Mouse (Mus musculus) right cerebral cortex, postnatal 25 days (tissue): ENCODE data around the gene Gpr35.

Experiments used
- DNase-seq: peaks from one replicate; pipeline ENCODE4 v3.0.0; 2022

Gene Gpr35

DNA sequence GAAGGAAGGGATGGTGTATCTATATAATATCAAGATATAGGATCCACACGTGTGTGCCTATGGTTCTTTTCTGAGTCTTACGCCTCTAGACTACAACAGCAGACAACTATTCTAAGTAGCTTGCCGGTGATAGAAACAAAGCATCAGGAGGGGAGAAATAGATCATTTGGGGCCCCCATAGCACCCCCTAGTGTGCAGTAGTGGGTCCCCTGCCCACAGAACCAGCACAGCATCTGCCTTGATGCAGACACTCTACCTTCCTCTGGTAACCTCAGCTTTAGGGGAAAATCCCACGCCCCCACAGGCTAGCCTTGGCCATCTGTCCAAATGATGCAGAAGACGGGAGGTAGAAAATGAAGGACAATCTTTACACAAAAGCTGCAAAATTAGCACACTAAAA is 34.3 kb downstream of the Gpr35 start:
- DNase-seq: no peak

GRCm38 (mm10) chr1:92988894-92989293 is 38.2 kb downstream of the Gpr35 start:
- DNase-seq: no peak

DNA sequence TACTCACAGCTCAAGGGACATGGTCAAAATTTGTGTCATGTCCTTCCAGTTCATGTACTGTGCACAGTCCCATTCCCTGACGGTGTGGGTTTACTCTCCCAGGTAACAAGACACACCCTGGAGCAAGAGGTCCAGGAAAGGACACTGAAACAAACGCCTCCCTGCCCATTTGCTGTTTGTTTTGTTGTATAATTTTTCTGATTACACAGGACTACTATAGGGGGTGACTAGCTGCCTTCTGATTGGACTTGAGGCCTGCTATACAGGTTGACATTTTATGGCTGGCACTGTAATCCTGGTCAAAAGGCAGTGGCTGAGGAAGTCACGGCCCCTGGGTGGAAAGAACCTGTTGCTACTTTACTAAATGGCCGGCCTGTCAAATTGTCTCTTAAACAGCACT is 39.2 kb downstream of the Gpr35 start:
- no peak for DNase-seq

DNA sequence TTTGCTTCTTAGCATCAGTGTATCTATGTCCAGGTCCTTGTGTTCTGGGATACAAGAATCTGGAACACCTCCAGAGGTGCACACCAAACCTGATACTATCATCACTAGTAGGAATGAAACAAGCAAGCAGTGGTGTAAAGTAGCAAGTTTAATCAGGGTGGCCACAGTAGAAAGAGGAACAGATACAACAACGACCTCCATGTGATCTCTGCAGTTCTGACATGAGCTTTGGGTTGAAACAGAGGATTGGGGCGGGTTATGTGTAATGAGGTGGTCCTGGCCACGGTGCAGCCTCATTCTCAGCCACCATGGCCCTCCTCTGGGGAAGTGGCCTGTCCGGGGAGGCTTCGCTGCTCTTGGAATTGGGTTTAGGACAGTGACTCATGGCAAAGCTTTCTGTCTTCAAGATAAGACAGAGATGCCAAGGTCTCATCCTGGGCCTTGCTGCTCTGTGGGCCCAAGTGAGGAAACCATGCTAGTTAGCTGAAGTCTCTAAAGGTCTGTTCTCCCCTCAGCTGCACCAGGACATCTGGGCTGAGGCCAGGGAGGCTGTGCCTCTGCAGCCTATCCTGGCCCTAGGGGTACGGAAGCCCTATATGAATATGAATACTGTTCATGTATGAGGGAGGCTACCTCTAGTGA is 41.7 kb downstream of the Gpr35 start:
- no peak for DNase-seq

- DNase-seq: no peak
These were observed 42.2 kb downstream of the Gpr35 start for GRCm38 (mm10) chr1:92992880-92993279.

DNA sequence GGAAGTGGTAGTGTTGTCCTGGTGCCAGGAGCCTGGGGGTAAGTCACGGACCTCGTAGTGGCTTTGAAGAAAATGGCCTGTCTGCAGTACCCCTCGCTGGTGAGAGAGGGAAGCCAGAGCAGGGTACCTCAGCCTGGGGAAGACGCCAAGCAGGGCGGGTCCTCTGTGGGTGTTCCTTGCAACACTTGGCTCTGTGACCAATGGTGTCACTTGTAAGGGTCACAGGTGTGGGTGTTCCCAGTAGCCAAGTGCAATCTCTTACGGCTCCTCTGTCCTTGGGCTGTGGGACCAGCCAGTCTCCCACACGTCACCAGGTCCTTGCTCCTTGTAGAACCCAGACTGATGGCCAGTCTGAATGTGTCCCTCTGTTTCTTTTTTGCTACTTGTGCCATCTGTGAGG is 55.4 kb downstream of the Gpr35 start, which contains the start of gene Aqp12:
Gene Aqp12 (plus strand): TSS at position 274 of the 400 bp plus-strand sequence.
- DNase-seq: no peak

GRCm38 (mm10) chr1:93009196-93009595 is 58.5 kb downstream of the Gpr35 start:
- no peak for DNase-seq

DNA sequence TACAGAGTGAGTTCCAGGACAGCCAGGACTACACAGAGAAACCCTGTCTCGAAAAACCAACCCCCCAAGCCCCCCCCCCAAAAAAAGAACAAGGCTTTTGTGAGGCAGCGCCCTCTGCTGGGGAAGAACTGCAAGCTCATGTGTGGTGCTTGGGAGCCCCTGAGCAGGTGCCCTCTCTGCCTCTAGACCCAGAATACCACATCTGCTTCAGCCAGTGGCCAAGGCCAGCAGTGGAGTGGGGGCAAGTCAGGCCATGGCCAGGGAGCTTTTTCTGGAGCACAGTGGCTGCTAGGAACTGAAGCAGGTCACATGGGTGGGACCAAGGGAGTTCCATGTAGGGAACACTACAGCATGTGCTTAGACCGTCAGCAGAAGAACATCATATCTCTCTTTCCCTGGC is 60.1 kb downstream of the Gpr35 start:
- DNase-seq: no peak

GRCm38 (mm10) chr1:93012103-93012585 is 61.5 kb downstream of the Gpr35 start:
- DNase-seq: no peak

GRCm38 (mm10) chr1:93013367-93013766 is 62.7 kb downstream of the Gpr35 start:
- DNase-seq: no peak

DNA sequence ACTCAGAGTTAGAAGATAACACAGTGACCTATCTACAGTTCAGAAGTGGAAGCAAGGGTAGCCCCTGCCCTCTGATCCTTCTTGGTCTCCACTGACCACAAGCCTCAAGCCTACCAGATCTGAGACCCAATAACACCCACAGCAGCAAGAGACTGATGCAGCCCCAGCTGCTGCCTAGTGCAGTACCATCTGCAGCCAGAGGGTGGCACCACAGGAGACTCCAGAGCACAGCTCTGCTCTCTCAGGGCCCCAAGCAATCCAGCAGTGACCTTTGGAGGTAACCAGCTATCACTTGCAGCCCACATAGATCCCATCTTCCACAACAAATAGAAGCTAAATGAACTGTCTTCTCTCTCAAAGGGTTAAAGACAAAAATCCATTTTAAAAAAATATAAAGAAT is 63.8 kb downstream of the Gpr35 start:
- DNase-seq: peak; percentile 71

DNA sequence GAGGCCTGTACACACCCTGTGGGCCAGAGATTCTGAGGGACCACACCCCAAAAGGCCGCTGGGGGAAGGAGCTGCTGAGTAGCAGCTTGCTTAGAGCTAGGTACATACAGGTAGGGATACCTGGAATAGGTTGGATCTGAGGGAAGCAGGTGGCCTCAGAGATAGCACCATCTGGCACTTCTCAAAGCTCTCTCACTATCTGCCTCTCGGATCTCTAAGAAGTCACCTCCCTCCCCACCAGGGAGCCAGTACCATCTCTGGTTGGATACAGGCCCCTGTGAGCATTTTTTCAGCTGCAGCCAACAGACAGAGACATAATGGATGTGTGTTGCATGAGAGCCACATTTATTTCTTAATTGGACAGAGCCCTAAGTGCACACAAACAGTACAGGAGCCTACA is 64.5 kb downstream of the Gpr35 start:
- no peak for DNase-seq

GRCm38 (mm10) chr1:93018716-93019115 is 68.1 kb downstream of the Gpr35 start:
- no peak for DNase-seq

DNA sequence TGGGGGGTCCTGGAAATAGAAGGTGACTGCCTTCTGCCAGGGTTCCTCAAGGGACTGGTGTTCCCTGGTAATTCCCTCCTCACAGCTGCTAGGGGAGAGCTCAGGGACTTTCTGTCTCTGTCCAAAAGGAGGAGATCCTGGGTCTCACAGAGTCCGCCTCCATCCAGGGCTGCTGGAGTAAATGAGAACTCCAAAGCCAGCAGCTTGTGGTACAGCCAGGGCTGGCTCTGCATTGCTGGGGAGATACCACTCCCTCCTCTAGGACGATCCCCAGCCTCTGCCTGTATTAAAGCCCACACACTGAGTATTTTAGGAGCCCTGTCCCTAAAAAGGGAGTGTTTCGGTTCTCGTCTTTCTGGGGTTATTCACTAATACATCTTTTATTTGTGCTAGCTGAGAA is 69.9 kb downstream of the Gpr35 start:
- no peak for DNase-seq

GRCm38 (mm10) chr1:93026600-93026999 is 75.9 kb downstream of the Gpr35 start:
- DNase-seq: no peak

- no peak for DNase-seq
These were observed 78.7 kb downstream of the Gpr35 start for GRCm38 (mm10) chr1:93029387-93029786.

DNA sequence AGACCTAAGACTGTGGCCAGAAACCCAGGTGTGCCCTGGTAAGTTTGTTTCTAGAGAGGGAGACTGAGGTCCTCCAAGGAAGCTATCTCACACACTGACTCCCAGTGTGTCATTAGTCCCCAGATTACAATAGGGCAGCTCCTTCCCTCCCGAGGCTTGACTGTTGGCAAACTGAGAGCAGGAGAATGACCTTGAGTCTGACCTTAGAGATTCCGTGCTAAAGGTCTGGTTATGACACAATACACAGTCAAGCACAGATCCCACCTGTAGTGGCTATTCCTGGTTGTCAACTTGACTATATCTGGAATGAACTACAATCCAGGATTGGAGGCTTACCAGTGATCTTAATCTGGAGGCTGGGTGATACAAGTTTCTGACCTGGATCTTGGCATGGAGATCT is 79.4 kb downstream of the Gpr35 start:
- DNase-seq: no peak

GRCm38 (mm10) chr1:93031199-93031598 is 80.5 kb downstream of the Gpr35 start:
- no peak for DNase-seq

GRCm38 (mm10) chr1:93033989-93034388 is 83.3 kb downstream of the Gpr35 start:
- DNase-seq: no peak

DNA sequence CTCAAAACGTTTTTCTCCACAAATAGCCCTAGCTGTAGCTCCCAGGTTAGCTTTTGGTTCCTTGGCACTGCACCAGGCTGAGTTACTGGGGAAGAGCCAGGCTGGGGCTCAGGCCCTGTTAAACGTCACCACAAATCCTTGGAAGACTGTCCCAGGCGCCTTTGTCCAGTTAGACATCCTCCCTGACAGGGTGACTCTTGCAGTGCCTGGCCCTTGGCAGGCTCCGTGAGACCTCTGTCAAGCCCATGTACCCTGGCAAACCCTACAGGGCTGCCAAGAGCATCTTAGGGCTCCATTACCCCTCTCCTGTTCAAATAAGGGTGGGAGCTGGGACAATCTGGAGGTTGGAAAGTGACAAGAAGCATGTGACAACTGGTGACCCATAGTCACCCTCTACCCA is 85.3 kb downstream of the Gpr35 start:
- no peak for DNase-seq
